Mouse (Mus musculus): ENCODE measurements around the gene Ptch2.

- TF ChIP-seq GATA1 (IDR thresholded peaks at IDR 0.05; ENCODE audit: borderline replicate concordance, low read length) (no peak), FLI1 (IDR thresholded peaks at IDR 0.05; ENCODE audit: low read length) (no peak)
These were observed 29.6 kb downstream of the Ptch2 start, which contains the start of gene Btbd19 for GRCm38 (mm10) chr4:117125348-117125909.

Data from megakaryocyte, embryonic 14.5 days (primary cell).